Mouse (Mus musculus) CH12.LX (cell line): ENCODE measurements around the gene Rasd2. TPM values are rescaled to one million over a fixed set of nuclear protein-coding genes. Genes with fewer than 3 reads are reported as not detected.

Source experiments
- DNase-seq: peaks from one replicate; pipeline ENCODE4 v3.0.0-alpha.2; 2013; ENCODE audit errors: extremely low read depth
- H3K27ac ChIP-seq: 2 replicates; pipeline ENCODE4 v1.5.1; 2012; ENCODE audit warnings: low read depth, mild to moderate bottlenecking, control low read depth, moderate library complexity; ENCODE audit not compliant: insufficient read depth
- H3K27me3 ChIP-seq: replicated peaks from 2 replicates; pipeline ENCODE3; 2012; ENCODE audit warnings: inconsistent platforms
- H3K36me3 ChIP-seq, 2 experiments: replicated peaks in 1 of 2; 2 replicates each; pipeline versions ENCODE3 to v1.6.1; 2012; ENCODE audit warnings: inconsistent platforms in 1 of 2, low read length in 1 of 2, mild to moderate bottlenecking in 1 of 2, mixed read lengths in 1 of 2, moderate library complexity in 1 of 2; ENCODE audit not compliant: control insufficient read depth in 1 of 2, insufficient read depth in 1 of 2
- H3K4me1 ChIP-seq, 2 experiments: 2 replicates each; pipeline ENCODE4 v1.6.1; 2012; ENCODE audit warnings: inconsistent platforms in 1 of 2, moderate library complexity in 1 of 2; ENCODE audit not compliant: insufficient read depth in 2 of 2, control insufficient read depth in 1 of 2
- H3K4me2 ChIP-seq: 2 replicates; pipeline ENCODE4 v1.6.1; 2012; ENCODE audit warnings: low read depth, mild to moderate bottlenecking, control low read depth; ENCODE audit not compliant: poor library complexity, insufficient read depth, severe bottlenecking
- H3K4me3 ChIP-seq, 3 experiments: fragments of 150-350 bp in 1 of 3; sonication (generic) in 1 of 3; replicated peaks in 1 of 3; 2 replicates each; pipeline versions ENCODE3 to v1.5.1; 2011 to 2012; ENCODE audit warnings: low read depth in 2 of 3, low read length in 2 of 3, mild to moderate bottlenecking in 2 of 3, moderate library complexity in 2 of 3, control low read depth in 1 of 3, improper control_type of control experiment in 1 of 3, inconsistent platforms in 1 of 3, mixed read lengths in 1 of 3; ENCODE audit not compliant: poor library complexity in 1 of 3
- H3K79me2 ChIP-seq: replicated peaks from 2 replicates; pipeline ENCODE4 v1.6.1; 2012; ENCODE audit warnings: mild to moderate bottlenecking, moderate library complexity; ENCODE audit not compliant: control insufficient read depth, poor library complexity, insufficient read depth, severe bottlenecking; ENCODE audit errors: extremely low read depth
- H3K9ac ChIP-seq: 2 replicates; pipeline ENCODE4 v1.6.1; 2012; ENCODE audit warnings: low read depth, mild to moderate bottlenecking, control low read depth, moderate library complexity; ENCODE audit not compliant: insufficient read depth
- H3K9me3 ChIP-seq: replicated peaks from 2 replicates; pipeline ENCODE3; 2012; ENCODE audit warnings: low read length, inconsistent platforms, mixed read lengths
- BHLHE40 ChIP-seq: IDR thresholded peaks from 2 replicates; pipeline ENCODE4 v1.6.1; 2011; ENCODE audit warnings: mild to moderate bottlenecking, low read depth, low read length, improper control_type of control experiment
- E2F4 ChIP-seq: IDR thresholded peaks from 2 replicates; pipeline ENCODE4 v1.6.1; 2011; ENCODE audit warnings: low read depth, low read length, improper control_type of control experiment; ENCODE audit not compliant: insufficient replicate concordance
- ELF1 ChIP-seq: IDR thresholded peaks from 2 replicates; pipeline ENCODE4 v1.6.1; 2014; ENCODE audit warnings: low read depth, mild to moderate bottlenecking, inconsistent platforms, low read length, improper control_type of control experiment
- HCFC1 ChIP-seq: IDR thresholded peaks from 2 replicates; pipeline ENCODE4 v1.6.1; 2012; ENCODE audit warnings: low read depth, mild to moderate bottlenecking, inconsistent platforms, low read length, improper control_type of control experiment
- IRF4 ChIP-seq: IDR thresholded peaks from 2 replicates; pipeline ENCODE4 v1.6.1; 2014; ENCODE audit warnings: low read depth, mild to moderate bottlenecking, inconsistent platforms, low read length, improper control_type of control experiment
- JUN ChIP-seq: IDR thresholded peaks from 2 replicates; pipeline ENCODE4 v1.6.1; 2011; ENCODE audit warnings: low read depth, mild to moderate bottlenecking, low read length, improper control_type of control experiment, moderate library complexity; ENCODE audit not compliant: insufficient read depth
- JUND ChIP-seq: conservative IDR thresholded peaks from 2 replicates; pipeline ENCODE4 v1.6.1; 2011; ENCODE audit warnings: low read depth, low read length, improper control_type of control experiment
- KAT2A ChIP-seq: IDR thresholded peaks from 2 replicates; pipeline ENCODE4 v1.6.1; 2012; ENCODE audit warnings: low read length, improper control_type of control experiment, inconsistent platforms; ENCODE audit not compliant: insufficient replicate concordance
- MAFK ChIP-seq: IDR thresholded peaks from 2 replicates; pipeline ENCODE4 v1.6.1; 2011; ENCODE audit warnings: low read length, improper control_type of control experiment; ENCODE audit not compliant: insufficient replicate concordance
- MAX ChIP-seq: IDR thresholded peaks from 2 replicates; pipeline ENCODE4 v1.6.1; 2011; ENCODE audit warnings: low read length, improper control_type of control experiment
- NELFE ChIP-seq: IDR thresholded peaks from 2 replicates; pipeline ENCODE4 v1.6.1; 2011; ENCODE audit warnings: low read depth, low read length, improper control_type of control experiment
- PAX5 ChIP-seq: IDR thresholded peaks from 2 replicates; pipeline ENCODE4 v1.6.1; 2012; ENCODE audit warnings: low read length, inconsistent platforms, mixed read lengths
- POLR2AphosphoS2 ChIP-seq: IDR thresholded peaks from 2 replicates; pipeline ENCODE4 v1.6.1; 2011; ENCODE audit warnings: low read depth, low read length, improper control_type of control experiment
- RAD21 ChIP-seq: IDR thresholded peaks from 2 replicates; pipeline ENCODE4 v1.6.1; 2011; ENCODE audit warnings: low read depth, mild to moderate bottlenecking, low read length, improper control_type of control experiment, moderate library complexity
- SIN3A ChIP-seq: IDR thresholded peaks from 2 replicates; pipeline ENCODE4 v1.6.1; 2012; ENCODE audit warnings: low read length, improper control_type of control experiment, inconsistent platforms
- SMC3 ChIP-seq: IDR thresholded peaks from 2 replicates; pipeline ENCODE4 v1.6.1; 2011; ENCODE audit warnings: low read depth, low read length, improper control_type of control experiment
- TCF12 ChIP-seq: IDR thresholded peaks from 2 replicates; pipeline ENCODE4 v1.6.1; 2014; ENCODE audit warnings: low read depth, mild to moderate bottlenecking, inconsistent platforms, low read length, improper control_type of control experiment
- UBTF ChIP-seq: IDR thresholded peaks from 2 replicates; pipeline ENCODE4 v1.6.1; 2012; ENCODE audit warnings: low read depth, mild to moderate bottlenecking, inconsistent platforms, low read length, improper control_type of control experiment, moderate library complexity
- ZKSCAN1 ChIP-seq: IDR thresholded peaks from 2 replicates; pipeline ENCODE4 v1.6.1; 2012; ENCODE audit warnings: low read depth, inconsistent platforms, low read length, improper control_type of control experiment, borderline replicate concordance
- ZMIZ1 ChIP-seq: IDR thresholded peaks from 2 replicates; pipeline ENCODE4 v1.6.1; 2012; ENCODE audit warnings: low read depth, mild to moderate bottlenecking, inconsistent platforms, low read length, improper control_type of control experiment
- ZNF384 ChIP-seq: IDR thresholded peaks from 2 replicates; pipeline ENCODE4 v1.6.1; 2012; ENCODE audit warnings: low read depth, low read length, improper control_type of control experiment, inconsistent platforms
- dilution Hi-C: fragments of 300-500 bp; cut with MboI; formaldehyde crosslinking; loops from 2 replicates; pipeline ENCODE4 v1.14.3; 2020; ENCODE audit warnings: low sequenced_read_pairs; ENCODE audit not compliant: extremely low pct_unique_long_range_greater_than_20kb, extremely low pct_ligation_motif_present
- in situ Hi-C: fragments of 300-500 bp; cut with MboI; formaldehyde crosslinking; loops from 3 replicates; pipeline ENCODE4 v1.14.3; 2019; ENCODE audit warnings: low sequenced_read_pairs, low pct_ligation_motif_present, low pct_unique_long_range_greater_than_20kb, mixed read lengths
- polyA plus RNA-seq: library from polyadenylated mRNA; unstranded; fragments of >175 nt; gene quantifications from 2 replicates; pipeline ENCODE4 v1.2.1, GENCODE M21; 2012; ENCODE audit warnings: low read depth; ENCODE audit not compliant: insufficient read length
- total RNA-seq, 2 experiments: library from RNA; depleted of rRNA; stranded (reverse); fragments of 300-350 nt in 1 of 2; fragments of >200 nt in 1 of 2; gene quantifications; 2 replicates each; pipeline ENCODE4 v1.2.3; 2012 to 2014

Gene Rasd2
- total and polyA plus RNA-seq, 3 experiments: not detected

DNA sequence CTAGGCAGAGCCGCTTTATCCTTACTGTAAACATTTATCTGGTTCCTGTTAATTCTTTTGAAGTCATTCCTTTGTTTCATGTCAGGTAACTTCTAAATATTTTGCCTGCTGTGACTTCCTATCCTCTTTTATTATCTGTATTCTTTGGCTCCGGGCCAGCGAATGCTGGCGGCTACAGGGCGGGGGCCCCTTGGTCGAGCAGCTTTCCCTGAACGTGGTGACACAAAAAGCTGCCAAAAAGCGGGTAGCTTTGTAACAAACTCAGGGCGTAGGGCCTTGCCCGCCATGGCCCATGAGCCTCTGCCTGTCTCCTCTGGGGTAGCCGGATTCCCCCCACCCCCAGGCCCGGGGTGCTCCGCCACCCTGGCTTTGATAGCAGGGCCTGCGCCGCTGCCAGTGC lies 33.6 kb downstream of the Rasd2 start:
- H3K36me3 ChIP-seq: no peaks in the 10 kb centered on the region
- no peaks in the 10 kb centered on the region for H3K27me3 ChIP-seq
- no peak for DNase-seq
- peaks cover 5% of the 10 kb centered on the region for H3K9me3 ChIP-seq
- H3K79me2 ChIP-seq: no peaks in the 10 kb centered on the region
- no peak overlapping the region for H3K9ac ChIP-seq
- H3K27ac ChIP-seq: no peak overlapping the region
- H3K4me1 ChIP-seq: no peaks in the 10 kb centered on the region
- no peak overlapping the region for H3K4me3 ChIP-seq
- in situ Hi-C loops: loop anchor here (25.0 kb wide), 1 partner anchor 110 kb away; no protein-coding TSS in a partner anchor
- no peak overlapping the region for H3K4me2 ChIP-seq
- TF ChIP-seq ZKSCAN1 (no peak), JUN (no peak), ZMIZ1 (no peak), POLR2AphosphoS2 (no peak), RAD21 (no peak), HCFC1 (no peak), BHLHE40 (no peak), SIN3A (no peak), NELFE (no peak), ELF1 (no peak), JUND (no peak), PAX5 (no peak), ZNF384 (no peak), IRF4 (no peak), TCF12 (no peak)
- dilution Hi-C loops: no loop called here

GRCm38 (mm10) chr8:75249186-75249585 lies 35.4 kb downstream of the Rasd2 start:
- H3K9me3 ChIP-seq: peaks cover 5% of the 10 kb centered on the region
- H3K27me3 ChIP-seq: no peaks in the 10 kb centered on the region
- no peak overlapping the region for H3K9ac ChIP-seq
- in situ Hi-C loops: loop anchor here (25.0 kb wide), 1 partner anchor 112 kb away; no protein-coding TSS in a partner anchor
- H3K4me3 ChIP-seq: no peak overlapping the region
- H3K4me1 ChIP-seq: no peaks in the 10 kb centered on the region
- H3K27ac ChIP-seq: no peak overlapping the region
- dilution Hi-C loops: no loop called here
- no peak for DNase-seq
- H3K79me2 ChIP-seq: no peaks in the 10 kb centered on the region
- H3K4me2 ChIP-seq: no peak overlapping the region
- TF ChIP-seq JUN: no peak
- no peak for TF ChIP-seq KAT2A
- no peak for TF ChIP-seq MAX
- no peak for TF ChIP-seq E2F4
- no peak for TF ChIP-seq POLR2AphosphoS2
- TF ChIP-seq IRF4: no peak
- no peak for TF ChIP-seq MAFK
- no peak for TF ChIP-seq HCFC1
- TF ChIP-seq JUND: no peak
- no peak for TF ChIP-seq SMC3
- TF ChIP-seq UBTF: no peak
- H3K36me3 ChIP-seq: no peaks in the 10 kb centered on the region
